ENCODE assay signal across 10 mouse cellular contexts in the genomic region with DNA sequence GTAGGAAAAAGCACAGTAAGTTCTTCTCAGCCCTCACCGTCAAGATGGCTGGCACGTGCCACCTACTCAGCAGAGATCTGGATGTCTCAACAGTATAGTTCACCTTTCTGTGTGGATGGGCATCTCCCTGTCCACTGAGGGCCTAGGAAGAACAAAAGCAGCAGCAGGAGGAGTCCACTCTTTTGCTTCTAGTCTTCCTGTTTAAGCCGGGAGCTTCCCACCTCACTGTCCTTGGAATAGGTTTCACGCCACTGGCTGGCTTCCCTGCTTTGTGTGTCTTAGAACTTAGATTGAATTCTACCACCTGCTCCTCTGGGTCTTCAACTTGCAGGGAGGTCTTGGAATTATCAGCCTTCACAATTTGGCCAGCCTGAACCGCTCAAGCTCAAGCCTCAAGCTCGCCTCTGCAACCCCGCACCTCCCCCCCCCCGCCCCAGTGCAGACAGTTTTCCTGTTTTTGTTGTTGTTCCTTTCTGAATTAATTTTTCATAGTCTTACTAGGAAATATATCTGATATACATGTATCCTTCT. TPM values are rescaled to one million over a fixed set of nuclear protein-coding genes. Genes with fewer than 3 reads are reported as not detected.
A peak's percentile ranks its signal among the peaks of the same experiment; 100 is the strongest.
DNase-seq lines count a peak whose midpoint lies in the region; ATAC-seq lines count a peak whose summit lies in the region.
"Had no signal": no experiment of that assay in that cellular context is flagged by ENCODE, and none has a peak within 500 bp of the region (broad histone marks: within the 10 kb centered on the region; RNA-seq: fewer than 3 reads in every experiment).

No protein-coding gene starts in this region.

- H3K9ac ChIP-seq in hindbrain, embryonic 16.5 days (ENCODE audit: low read depth, low read length) = no peak overlapping the region
- H3K9ac ChIP-seq in hindbrain, embryonic 13.5 days = no peak overlapping the region
- H3K9ac ChIP-seq: liver, postnatal 0 days had no signal

- no peak for ATAC-seq in hindbrain, embryonic 16.5 days
- ATAC-seq in hindbrain, embryonic 13.5 days (ENCODE audit: low FRiP score) = no peak
- ATAC-seq: liver, postnatal 0 days had no signal

- H3K9me3 ChIP-seq in hindbrain, embryonic 16.5 days (ENCODE audit: control insufficient read depth, low read length) = no peaks in the 10 kb centered on the region
- H3K9me3 ChIP-seq in hindbrain, embryonic 13.5 days = no peaks in the 10 kb centered on the region

- peaks cover 3% of the 10 kb centered on the region for H3K4me1 ChIP-seq in hindbrain, embryonic 16.5 days (ENCODE audit: control insufficient read depth, insufficient read depth, low read depth, low read length)
- H3K4me1 ChIP-seq in hindbrain, embryonic 13.5 days (replicated peaks) = no peaks in the 10 kb centered on the region

- peak; percentile 59 to 63 for DNase-seq in cerebellum, postnatal 10 days
- DNase-seq in cerebellum, adult 11-12 months = no peak
- DNase-seq in ovary, adult 18-20 months (ENCODE audit: low spot score) = peak; percentile 31
- no peak for DNase-seq in ovary, postnatal 14 days (ENCODE audit: low spot score)
- peak; percentile 4 for DNase-seq in urinary bladder, postnatal 25 days (ENCODE audit: low spot score)
- no peak for DNase-seq in spleen, postnatal 14 days (ENCODE audit: low spot score in 2 of 2)

- H3K27ac ChIP-seq in hindbrain, embryonic 16.5 days (ENCODE audit: low read depth, low read length) = peak overlapping the region; percentile 72
- no peak overlapping the region for H3K27ac ChIP-seq in hindbrain, embryonic 13.5 days

- WGBS in hindbrain, embryonic 16.5 days = 82% methylated on average over 8 of the region's 8 CpGs
- WGBS in hindbrain, embryonic 13.5 days = 92% methylated on average over 8 of the region's 8 CpGs

- H3K4me3 ChIP-seq in hindbrain, embryonic 16.5 days (ENCODE audit: low read length) = no peak overlapping the region
- H3K4me3 ChIP-seq in hindbrain, embryonic 13.5 days = no peak overlapping the region

- no peaks in the 10 kb centered on the region for H3K27me3 ChIP-seq in hindbrain, embryonic 16.5 days (replicated peaks; ENCODE audit: control insufficient read depth, insufficient read depth, low read length)
- no peaks in the 10 kb centered on the region for H3K27me3 ChIP-seq in hindbrain, embryonic 13.5 days

- H3K4me2 ChIP-seq in hindbrain, embryonic 16.5 days (ENCODE audit: low read length) = no peak overlapping the region; the same call in 1 of the 2 replicates
- H3K4me2 ChIP-seq in hindbrain, embryonic 13.5 days = no peak overlapping the region

- no peaks in the 10 kb centered on the region for H3K36me3 ChIP-seq in hindbrain, embryonic 16.5 days (ENCODE audit: control insufficient read depth, insufficient read depth, low read length)
- H3K36me3 ChIP-seq in hindbrain, embryonic 13.5 days = no peaks in the 10 kb centered on the region

RNA-seq across cellular contexts. Expression of gene Slc39a12, which starts 45.7 kb away (rescaled TPM):
- polyA plus RNA-seq in hindbrain, embryonic 16.5 days (2015; fragmentation: Nextera tagmentation; extraction: Ambion mirVana) = 4.7 and 5.5 TPM in 2 replicates
- 1.3 and 1.9 TPM in 2 replicates for polyA plus RNA-seq in hindbrain, embryonic 13.5 days (2015; fragmentation: Nextera tagmentation; extraction: Ambion mirVana)
- polyA plus RNA-seq: small intestine, adult 2 months had no signal

Comparison
In these comparisons a context has a peak if more than half of its experiments do, and no peak if none do; other contexts are left out.
1. DNase-seq: peak in cerebellum, postnatal 10 days (2 of 2), ovary, adult 18-20 months (single experiment) and urinary bladder, postnatal 25 days (single experiment); none in cerebellum, adult 11-12 months (single experiment), ovary, postnatal 14 days (single experiment) and spleen, postnatal 14 days (0 of 2).